Mouse (Mus musculus) hindbrain, embryonic 16.5 days (tissue): ENCODE measurements around the gene Dusp27. TPM values are rescaled to one million over a fixed set of nuclear protein-coding genes. Genes with fewer than 3 reads are reported as not detected.
"Not testable (repeated sequence)": the region's sequence is repeated elsewhere in the genome, so short reads cannot be mapped to it uniquely, and the experiment has no call there.

Experiments used
- ATAC-seq: fragments of 200-750 bp; cut with Nextera tagmentation; 2 replicates; pipeline ENCODE4 v1.8.0; 2017; ENCODE audit warnings: moderate TSS enrichment, moderate library complexity
- H3K27ac ChIP-seq: fragments of 300-500 bp; sonication (generic); 2 replicates; pipeline ENCODE4 v1.5.1; 2014; ENCODE audit warnings: low read depth, mild to moderate bottlenecking, control low read depth, low read length, moderate library complexity
- H3K27me3 ChIP-seq: fragments of 300-500 bp; sonication (generic); replicated peaks from 2 replicates; pipeline ENCODE4 v1.6.1; 2014; ENCODE audit warnings: low read length; ENCODE audit not compliant: control insufficient read depth, insufficient read depth
- H3K36me3 ChIP-seq: fragments of 300-500 bp; sonication (generic); 2 replicates; pipeline ENCODE4 v1.6.1; 2014; ENCODE audit warnings: mild to moderate bottlenecking, low read length, moderate library complexity, mixed read lengths; ENCODE audit not compliant: control insufficient read depth, insufficient read depth
- H3K4me1 ChIP-seq: fragments of 300-500 bp; sonication (generic); 2 replicates; pipeline ENCODE4 v1.6.1; 2014; ENCODE audit warnings: low read depth, low read length; ENCODE audit not compliant: control insufficient read depth, insufficient read depth
- H3K4me2 ChIP-seq: fragments of 300-500 bp; sonication (generic); 2 replicates; pipeline ENCODE4 v1.6.1; 2014; ENCODE audit warnings: mild to moderate bottlenecking, low read length, control low read depth, moderate library complexity
- H3K4me3 ChIP-seq: fragments of 300-500 bp; sonication (generic); 2 replicates; pipeline ENCODE4 v1.5.1; 2014; ENCODE audit warnings: mild to moderate bottlenecking, low read length, control low read depth, moderate library complexity
- H3K9ac ChIP-seq: fragments of 300-500 bp; sonication (generic); 2 replicates; pipeline ENCODE4 v1.6.1; 2014; ENCODE audit warnings: low read depth, mild to moderate bottlenecking, control low read depth, low read length, moderate library complexity
- H3K9me3 ChIP-seq: fragments of 300-500 bp; sonication (generic); 2 replicates; pipeline ENCODE4 v1.6.1; 2014; ENCODE audit warnings: mild to moderate bottlenecking, low read length, moderate library complexity; ENCODE audit not compliant: control insufficient read depth
- WGBS: fragments of 180-500 bp; shearing (Covaris S2); extraction: QIAGEN DNeasy Blood & Tissue Kit; methylation state at CpG from one replicate; pipeline ENCODE4 v1.1.7; 2014; 5-methylcytosine and 5-hydroxymethylcytosine counted together
- polyA plus RNA-seq: library from polyadenylated mRNA; unstranded; fragments of >200 nt; fragmentation: Nextera tagmentation; extraction: Ambion mirVana; gene quantifications from 2 replicates; pipeline ENCODE4 v1.2.1, GENCODE M21; 2015

Dusp27 gene
- polyA plus RNA-seq, 1 experiment from 2014 or later, result 1.1 TPM

GRCm38 (mm10) chr1:166151341-166151740 is 23.6 kb upstream of the Dusp27 start:
- Histone ChIP-seq H3K9ac (no peak overlapping the region), H3K9me3 (no peaks in the 10 kb centered on the region), H3K4me3 (no peak overlapping the region), H3K36me3 (no peaks in the 10 kb centered on the region), H3K27me3 (peaks cover 12% of the 10 kb centered on the region), H3K4me2 (no peak overlapping the region), H3K4me1 (no peaks in the 10 kb centered on the region; the same call in 1 of the 2 replicates), H3K27ac (no peak overlapping the region)
- ATAC-seq, result no peak
- 48% methylated on average over 11 of the region's 11 CpGs for WGBS

GRCm38 (mm10) chr1:166150035-166150434 is 22.3 kb upstream of the Dusp27 start:
- Histone ChIP-seq H3K4me1 (no peaks in the 10 kb centered on the region; the same call in 1 of the 2 replicates), H3K4me3 (no peak overlapping the region), H3K9me3 (no peaks in the 10 kb centered on the region), H3K27ac (no peak overlapping the region), H3K27me3 (peaks cover 5% of the 10 kb centered on the region), H3K4me2 (no peak overlapping the region), H3K9ac (no peak overlapping the region), H3K36me3 (no peaks in the 10 kb centered on the region)
- WGBS, result 83% methylated on average over 7 of the region's 7 CpGs
- no peak for ATAC-seq

DNA sequence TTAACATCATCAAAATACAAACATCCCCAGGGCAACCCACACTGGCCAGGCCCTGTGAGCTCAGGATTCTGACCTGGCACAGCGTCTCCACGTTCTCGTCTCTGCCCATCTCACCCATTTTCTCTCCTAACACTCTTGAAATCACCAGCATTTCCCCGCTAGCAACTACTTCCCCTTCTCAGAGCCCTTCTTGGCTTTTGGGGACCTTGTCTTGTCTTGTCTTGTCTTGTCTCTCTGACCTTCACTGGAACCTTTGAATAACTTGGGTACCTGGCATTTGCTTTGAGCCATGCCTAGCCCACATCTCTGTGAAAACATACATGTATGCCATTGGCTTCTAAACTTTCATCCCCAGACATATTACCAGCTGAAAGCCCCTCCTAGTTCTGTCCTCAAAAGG is 21.7 kb upstream of the Dusp27 start:
- 90% methylated on average over 4 of the region's 4 CpGs for WGBS
- H3K9ac ChIP-seq, result no peak overlapping the region
- no peaks in the 10 kb centered on the region for H3K36me3 ChIP-seq
- no peak overlapping the region for H3K4me3 ChIP-seq
- no peak overlapping the region for H3K4me2 ChIP-seq
- no peaks in the 10 kb centered on the region for H3K9me3 ChIP-seq
- no peak for ATAC-seq
- H3K27me3 ChIP-seq, result no peaks in the 10 kb centered on the region
- H3K27ac ChIP-seq, result no peak overlapping the region
- H3K4me1 ChIP-seq, result no peaks in the 10 kb centered on the region; the same call in 1 of the 2 replicates

DNA sequence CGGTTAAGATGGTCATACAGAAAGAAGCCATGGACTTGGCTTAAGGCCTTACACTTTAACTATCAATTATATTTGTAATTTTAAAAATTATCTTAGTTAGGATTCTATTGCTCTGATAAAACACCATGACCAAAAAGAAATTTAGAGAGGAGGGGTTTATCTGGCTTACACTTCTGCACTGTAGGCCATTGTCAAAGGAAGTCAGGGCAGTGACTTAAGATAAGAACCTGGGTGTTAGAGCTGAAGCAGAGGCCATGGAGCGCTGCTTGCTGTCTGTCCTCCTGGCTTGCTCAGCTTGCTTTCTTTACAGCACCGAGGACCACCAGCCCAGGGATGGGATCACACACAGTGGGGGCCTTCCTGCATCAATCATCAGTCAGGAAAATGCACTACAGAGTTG is 19.9 kb upstream of the Dusp27 start:
- no peak overlapping the region for H3K27ac ChIP-seq
- no peak overlapping the region for H3K4me2 ChIP-seq
- no peak overlapping the region for H3K9ac ChIP-seq
- H3K27me3 ChIP-seq, result no peaks in the 10 kb centered on the region
- H3K9me3 ChIP-seq, result no peaks in the 10 kb centered on the region
- no peaks in the 10 kb centered on the region for H3K4me1 ChIP-seq
- no peak overlapping the region for H3K4me3 ChIP-seq
- no peaks in the 10 kb centered on the region for H3K36me3 ChIP-seq
- WGBS, result 77% methylated on average over 3 of the region's 3 CpGs
- ATAC-seq, result no peak

DNA sequence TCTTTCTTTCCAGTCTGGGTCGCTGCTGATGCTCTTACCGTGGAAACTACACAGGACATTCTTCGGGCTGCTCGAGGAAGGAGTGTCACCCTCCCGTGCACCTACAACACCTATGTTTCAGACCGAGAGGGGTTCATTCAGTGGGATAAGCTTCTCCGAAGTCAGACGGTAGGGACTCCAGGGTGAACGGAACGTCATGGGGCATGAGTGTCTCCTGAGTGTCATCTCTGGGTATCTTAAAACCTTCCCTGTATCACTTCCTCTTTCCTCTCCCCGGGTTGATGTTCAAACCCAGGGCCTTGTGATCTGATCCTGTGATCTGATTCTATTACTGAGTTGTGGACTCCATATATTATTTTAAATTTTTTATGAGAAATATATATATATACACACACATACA is 18.9 kb upstream of the Dusp27 start:
- Histone ChIP-seq H3K27me3 (no peaks in the 10 kb centered on the region), H3K9ac (no peak overlapping the region), H3K4me2 (no peak overlapping the region), H3K4me1 (no peaks in the 10 kb centered on the region), H3K36me3 (no peaks in the 10 kb centered on the region), H3K9me3 (no peaks in the 10 kb centered on the region), H3K27ac (no peak overlapping the region), H3K4me3 (no peak overlapping the region)
- no peak for ATAC-seq
- WGBS, result 87% methylated on average over 11 of the region's 11 CpGs

- Histone ChIP-seq H3K4me1 (no peaks in the 10 kb centered on the region; the same call in 1 of the 2 replicates), H3K9ac (no peak overlapping the region), H3K4me3 (no peak overlapping the region), H3K27ac (no peak overlapping the region), H3K36me3 (no peaks in the 10 kb centered on the region), H3K9me3 (no peaks in the 10 kb centered on the region), H3K4me2 (no peak overlapping the region), H3K27me3 (no peaks in the 10 kb centered on the region)
- ATAC-seq, result no peak
- WGBS, result 77% methylated on average over 6 of the region's 6 CpGs
These were observed 14.6 kb upstream of the Dusp27 start for GRCm38 (mm10) chr1:166142369-166142768.

- H3K4me2 ChIP-seq, H3K9ac ChIP-seq, ATAC-seq, H3K27me3 ChIP-seq, H3K36me3 ChIP-seq, H3K9me3 ChIP-seq, H3K4me1 ChIP-seq, H3K4me3 ChIP-seq, H3K27ac ChIP-seq: not testable (repeated sequence)
- 91% methylated on average over 9 of the region's 9 CpGs for WGBS
These were observed 14.1 kb upstream of the Dusp27 start for GRCm38 (mm10) chr1:166141868-166142267.

GRCm38 (mm10) chr1:166139620-166140184 is 12.0 kb upstream of the Dusp27 start:
- H3K4me1 ChIP-seq, result no peaks in the 10 kb centered on the region; the same call in 1 of the 2 replicates
- no peak overlapping the region for H3K4me2 ChIP-seq

GRCm38 (mm10) chr1:166139113-166139512 is 11.4 kb upstream of the Dusp27 start:
- no peaks in the 10 kb centered on the region for H3K36me3 ChIP-seq
- WGBS, result 62% methylated on average over 3 of the region's 3 CpGs
- H3K27me3 ChIP-seq, result no peaks in the 10 kb centered on the region
- H3K9ac ChIP-seq, result no peak overlapping the region
- no peaks in the 10 kb centered on the region; the same call in 1 of the 2 replicates for H3K4me1 ChIP-seq
- H3K9me3 ChIP-seq, result no peaks in the 10 kb centered on the region
- no peak overlapping the region for H3K27ac ChIP-seq
- ATAC-seq, result no peak
- H3K4me3 ChIP-seq, result no peak overlapping the region
- H3K4me2 ChIP-seq, result no peak overlapping the region

More at GRCm38 (mm10) chr1:166139620-166140184, 12.0 kb upstream of the Dusp27 start:
- no peaks in the 10 kb centered on the region for H3K36me3 ChIP-seq
- no peaks in the 10 kb centered on the region for H3K9me3 ChIP-seq
- peak; percentile 56 for ATAC-seq
- H3K27me3 ChIP-seq, result no peaks in the 10 kb centered on the region
- H3K27ac ChIP-seq, result no peak overlapping the region
- WGBS, result 37% methylated on average over 4 of the region's 4 CpGs
- no peak overlapping the region for H3K4me3 ChIP-seq
- H3K9ac ChIP-seq, result no peak overlapping the region
